Mouse (Mus musculus) midbrain, embryonic 11.5 days (tissue): ENCODE results near the gene Mapk1. TPM values are rescaled to one million over a fixed set of nuclear protein-coding genes. Genes with fewer than 3 reads are reported as not detected.

Experiments used
- ATAC-seq: fragments of 200-750 bp; cut with Nextera tagmentation; 2 replicates; pipeline ENCODE4 v1.8.0; 2017; ENCODE audit warnings: moderate TSS enrichment, moderate library complexity; ENCODE audit not compliant: low FRiP score
- DNase-seq: peaks from one replicate; pipeline ENCODE4 v3.0.0; 2015; ENCODE audit warnings: low spot score; ENCODE audit errors: missing footprints
- H3K27ac ChIP-seq: fragments of 300-500 bp; sonication (generic); 2 replicates; pipeline ENCODE4 v1.5.1; 2014; ENCODE audit warnings: low read depth, low read length
- H3K27me3 ChIP-seq: fragments of 300-500 bp; sonication (generic); 2 replicates; pipeline ENCODE4 v1.6.1; 2014; ENCODE audit warnings: mild to moderate bottlenecking, low read length, moderate library complexity, mixed read lengths; ENCODE audit not compliant: control insufficient read depth, insufficient read depth
- H3K36me3 ChIP-seq: fragments of 300-500 bp; sonication (generic); 2 replicates; pipeline ENCODE4 v1.6.1; 2014; ENCODE audit warnings: mild to moderate bottlenecking, low read length, moderate library complexity, mixed read lengths; ENCODE audit not compliant: control insufficient read depth, insufficient read depth
- H3K4me1 ChIP-seq: fragments of 300-500 bp; sonication (generic); 2 replicates; pipeline ENCODE4 v1.6.1; 2014; ENCODE audit warnings: low read length; ENCODE audit not compliant: control insufficient read depth, insufficient read depth
- H3K4me2 ChIP-seq: fragments of 300-500 bp; sonication (generic); 2 replicates; pipeline ENCODE4 v1.6.1; 2014; ENCODE audit warnings: mild to moderate bottlenecking, moderate library complexity
- H3K4me3 ChIP-seq: fragments of 300-500 bp; sonication (generic); 2 replicates; pipeline ENCODE4 v1.5.1; 2014; ENCODE audit warnings: low read depth, low read length
- H3K9ac ChIP-seq: fragments of 300-500 bp; sonication (generic); 2 replicates; pipeline ENCODE4 v1.6.1; 2014; ENCODE audit warnings: low read length
- H3K9me3 ChIP-seq: fragments of 300-500 bp; sonication (generic); 2 replicates; pipeline ENCODE4 v1.6.1; 2016; ENCODE audit warnings: low read length; ENCODE audit not compliant: control insufficient read depth
- WGBS: fragments of 180-500 bp; shearing (Covaris S2); extraction: QIAGEN DNeasy Blood & Tissue Kit; methylation state at CpG from one replicate; pipeline ENCODE4 v1.1.7; 2014; 5-methylcytosine and 5-hydroxymethylcytosine counted together
- polyA plus RNA-seq: library from polyadenylated mRNA; unstranded; fragments of >200 nt; fragmentation: Nextera tagmentation; extraction: Ambion mirVana; gene quantifications from 2 replicates; pipeline ENCODE4 v1.2.1, GENCODE M21; 2014

Gene Mapk1
- polyA plus RNA-seq, 1 experiment from 2014 or later, result 198 TPM

- Histone ChIP-seq H3K9me3 (no peaks in the 10 kb centered on the region), H3K27me3 (no peaks in the 10 kb centered on the region), H3K4me3 (no peak overlapping the region), H3K4me2 (no peak overlapping the region), H3K36me3 (peaks cover 44% of the 10 kb centered on the region), H3K4me1 (no peaks in the 10 kb centered on the region), H3K9ac (no peak overlapping the region), H3K27ac (no peak overlapping the region)
- ATAC-seq (no peak), DNase-seq (no peak)
- WGBS, result 94% methylated on average over 4 of the region's 4 CpGs
These were observed 102.5 kb downstream of the Mapk1 start for GRCm38 (mm10) chr16:17085636-17086035.

GRCm38 (mm10) chr16:17086241-17086640 is 103.1 kb downstream of the Mapk1 start:
- ATAC-seq (no peak), DNase-seq (no peak)
- Histone ChIP-seq H3K9ac (no peak overlapping the region), H3K9me3 (no peaks in the 10 kb centered on the region), H3K27ac (no peak overlapping the region), H3K27me3 (no peaks in the 10 kb centered on the region), H3K4me3 (no peak overlapping the region), H3K4me2 (no peak overlapping the region), H3K36me3 (peaks cover 42% of the 10 kb centered on the region), H3K4me1 (no peaks in the 10 kb centered on the region)
- 92% methylated on average over 3 of the region's 3 CpGs for WGBS

- DNase-seq (no peak), ATAC-seq (no peak)
- no peak overlapping the region for H3K9ac ChIP-seq
- no peaks in the 10 kb centered on the region for H3K9me3 ChIP-seq
- H3K36me3 ChIP-seq, result peaks cover 43% of the 10 kb centered on the region
- no peaks in the 10 kb centered on the region for H3K4me1 ChIP-seq
- H3K27ac ChIP-seq, result no peak overlapping the region
- H3K4me3 ChIP-seq, result no peak overlapping the region
- WGBS, result 82% methylated on average over 13 of the region's 13 CpGs
- H3K4me2 ChIP-seq, result no peak overlapping the region
- H3K27me3 ChIP-seq, result no peaks in the 10 kb centered on the region
These were observed 103.5 kb downstream of the Mapk1 start for GRCm38 (mm10) chr16:17086669-17087193.

GRCm38 (mm10) chr16:17088346-17088745 is 105.2 kb downstream of the Mapk1 start:
- Histone ChIP-seq H3K4me1 (no peaks in the 10 kb centered on the region), H3K9me3 (no peaks in the 10 kb centered on the region), H3K4me2 (no peak overlapping the region), H3K36me3 (peaks cover 39% of the 10 kb centered on the region), H3K27ac (no peak overlapping the region), H3K27me3 (no peaks in the 10 kb centered on the region), H3K4me3 (no peak overlapping the region), H3K9ac (no peak overlapping the region)
- WGBS, result 80% methylated on average over 3 of the region's 3 CpGs
- DNase-seq (no peak), ATAC-seq (peak; percentile 30; the same call in 1 of the 2 replicates)

- no peaks in the 10 kb centered on the region for H3K27me3 ChIP-seq
- ATAC-seq (no peak), DNase-seq (no peak)
- H3K9me3 ChIP-seq, result no peaks in the 10 kb centered on the region
- WGBS, result 97% methylated on average over 3 of the region's 3 CpGs
- H3K4me3 ChIP-seq, result no peak overlapping the region
- no peaks in the 10 kb centered on the region for H3K4me1 ChIP-seq
- no peak overlapping the region for H3K27ac ChIP-seq
- peaks cover 27% of the 10 kb centered on the region for H3K36me3 ChIP-seq
- H3K9ac ChIP-seq, result no peak overlapping the region
- no peak overlapping the region for H3K4me2 ChIP-seq
These were observed 113.8 kb downstream of the Mapk1 start for GRCm38 (mm10) chr16:17096938-17097337.

Other genes starting within 250 kb of the Mapk1 start
- gene Spag6l, start 153.9 kb upstream of the Mapk1 start, polyA plus RNA-seq, result 1.9 and 2.2 TPM in 2 replicates
- gene Igll1, start 119.4 kb upstream of the Mapk1 start, polyA plus RNA-seq, result not detected in 2 replicates
- 50.0 and 56.7 TPM in 2 replicates for gene Top3b, start 112.6 kb upstream of the Mapk1 start, polyA plus RNA-seq
- 0.96 and 1.5 TPM in 2 replicates for gene Vpreb1, start 112.5 kb upstream of the Mapk1 start, polyA plus RNA-seq
- 16.9 TPM in 2 replicates for gene Ppm1f, start 86.9 kb upstream of the Mapk1 start, polyA plus RNA-seq
- 123 and 127 TPM in 2 replicates for gene Ypel1, start 86.3 kb downstream of the Mapk1 start, polyA plus RNA-seq
- 142 and 147 TPM in 2 replicates for gene Ppil2, start 127.9 kb downstream of the Mapk1 start, polyA plus RNA-seq
- gene 2610318N02Rik, start 141.8 kb downstream of the Mapk1 start, polyA plus RNA-seq, result 94.9 and 108 TPM in 2 replicates
- 59.7 and 62.9 TPM in 2 replicates for gene Sdf2l1, start 149.0 kb downstream of the Mapk1 start, polyA plus RNA-seq
- gene Ydjc, start 161.2 kb downstream of the Mapk1 start, polyA plus RNA-seq, result 6.8 and 9.2 TPM in 2 replicates
- gene Ccdc116, start 163.8 kb downstream of the Mapk1 start, polyA plus RNA-seq, result 0.40 and 0.41 TPM in 2 replicates
- 429 and 446 TPM in 2 replicates for gene Ube2l3, start 219.3 kb downstream of the Mapk1 start, polyA plus RNA-seq
- gene Rimbp3, start 225.2 kb downstream of the Mapk1 start, polyA plus RNA-seq, result 1.2 and 1.7 TPM in 2 replicates